Mouse (Mus musculus) testis, adult 2 months (tissue): Measurements from ENCODE around the gene Gpr176. TPM values are rescaled to one million over a fixed set of nuclear protein-coding genes. Genes with fewer than 3 reads are reported as not detected.

Experiments used
- H3K27ac ChIP-seq: fragments of 200-500 bp; 2 replicates; pipeline ENCODE4 v1.5.1; 2012; ENCODE audit warnings: low read depth, low read length; ENCODE audit not compliant: control insufficient read depth, insufficient read depth
- H3K27me3 ChIP-seq: fragments of 200-500 bp; 2 replicates; pipeline ENCODE4 v1.6.1; 2012; ENCODE audit warnings: mild to moderate bottlenecking, low read length, moderate library complexity; ENCODE audit not compliant: control insufficient read depth, insufficient read depth
- H3K36me3 ChIP-seq: fragments of 200-500 bp; 2 replicates; pipeline ENCODE4 v1.6.1; 2012; ENCODE audit warnings: mild to moderate bottlenecking, low read length; ENCODE audit not compliant: control insufficient read depth, insufficient read depth
- H3K4me1 ChIP-seq: fragments of 200-500 bp; 2 replicates; pipeline ENCODE4 v1.6.1; 2012; ENCODE audit warnings: low read length; ENCODE audit not compliant: control insufficient read depth, insufficient read depth
- H3K4me3 ChIP-seq: fragments of 200-500 bp; 2 replicates; pipeline ENCODE4 v1.5.1; 2012; ENCODE audit warnings: low read depth, mild to moderate bottlenecking, low read length, moderate library complexity, mixed read lengths; ENCODE audit not compliant: control insufficient read depth
- CTCF ChIP-seq: fragments of 200-500 bp; IDR thresholded peaks from 2 replicates; pipeline ENCODE4 v1.5.1; 2012; ENCODE audit warnings: low read depth, mild to moderate bottlenecking, inconsistent platforms, low read length, moderate library complexity; ENCODE audit not compliant: control insufficient read depth, insufficient read depth, insufficient replicate concordance
- POLR2A ChIP-seq: fragments of 200-500 bp; IDR thresholded peaks from 2 replicates; pipeline ENCODE4 v1.6.1; 2012; ENCODE audit warnings: low read depth, mild to moderate bottlenecking, inconsistent platforms, low read length, moderate library complexity; ENCODE audit not compliant: control insufficient read depth
- polyA plus RNA-seq: library from polyadenylated mRNA; depleted of rRNA; stranded (reverse); fragments of >200 nt; gene quantifications from 2 replicates; pipeline ENCODE4 v1.2.3, GENCODE M21; 2012; rRNA removed

The Gpr176 gene
- polyA plus RNA-seq, 1 experiment, result 0.32 TPM

DNA sequence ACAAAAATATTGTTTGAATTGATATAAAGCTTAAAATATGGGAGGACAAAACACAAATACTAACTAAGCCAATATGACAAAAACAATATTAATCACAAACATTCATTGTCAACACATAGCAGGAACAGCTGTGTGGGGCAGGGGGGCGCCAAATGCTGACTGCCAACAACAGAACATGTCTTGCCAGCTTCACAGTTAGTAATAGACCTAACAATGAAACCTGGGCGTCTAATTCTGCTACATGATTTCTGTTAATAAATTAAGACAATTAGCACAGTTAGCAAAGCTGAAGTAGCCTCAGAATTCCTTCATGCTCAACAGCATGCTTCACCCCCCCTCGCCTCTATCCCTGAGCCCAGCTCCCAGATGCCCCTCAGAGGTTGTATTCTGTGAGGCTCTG lies 137.6 kb downstream of the Gpr176 start:
- H3K4me3 ChIP-seq, result no peak overlapping the region
- no peaks in the 10 kb centered on the region for H3K27me3 ChIP-seq
- TF ChIP-seq CTCF, result no peak
- no peak for TF ChIP-seq POLR2A
- H3K27ac ChIP-seq, result no peak overlapping the region
- H3K4me1 ChIP-seq, result no peaks in the 10 kb centered on the region
- no peaks in the 10 kb centered on the region for H3K36me3 ChIP-seq

DNA sequence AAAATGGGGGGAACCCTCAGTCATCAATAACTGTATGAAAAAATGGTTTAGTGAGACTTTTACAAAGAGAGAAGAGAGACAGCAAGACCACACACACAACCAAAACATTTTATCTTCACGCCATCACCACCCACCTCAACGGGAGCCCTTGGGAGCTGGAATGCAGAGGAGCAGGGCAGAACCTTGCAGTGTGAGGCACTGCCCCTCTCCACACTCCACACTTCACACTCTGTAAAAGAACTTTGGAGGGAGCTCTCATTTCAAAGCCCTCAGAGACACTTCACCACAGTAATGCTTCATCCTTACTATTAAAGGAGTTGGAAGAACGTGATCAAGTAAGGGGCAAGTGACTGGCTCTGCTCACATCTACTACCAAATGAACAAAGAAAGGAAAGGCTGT lies 142.7 kb downstream of the Gpr176 start:
- H3K27ac ChIP-seq, result no peak overlapping the region
- TF ChIP-seq CTCF, result no peak
- no peak for TF ChIP-seq POLR2A
- H3K27me3 ChIP-seq, result no peaks in the 10 kb centered on the region
- no peaks in the 10 kb centered on the region for H3K4me1 ChIP-seq
- H3K36me3 ChIP-seq, result no peaks in the 10 kb centered on the region
- no peak overlapping the region for H3K4me3 ChIP-seq

- TF ChIP-seq CTCF (no peak), POLR2A (no peak)
- no peaks in the 10 kb centered on the region for H3K4me1 ChIP-seq
- H3K27me3 ChIP-seq, result no peaks in the 10 kb centered on the region
- H3K27ac ChIP-seq, result no peak overlapping the region
- H3K36me3 ChIP-seq, result no peaks in the 10 kb centered on the region
- no peak overlapping the region for H3K4me3 ChIP-seq
These were observed 144.6 kb downstream of the Gpr176 start for GRCm38 (mm10) chr2:118228486-118229079.

Other genes starting within 250 kb of the Gpr176 start
- 24.7 and 29.8 TPM in 2 replicates for gene Fsip1, start 116.5 kb downstream of the Gpr176 start, polyA plus RNA-seq
- 4.1 and 4.5 TPM in 2 replicates for gene Eif2ak4, start 15.2 kb upstream of the Gpr176 start, polyA plus RNA-seq
- gene Srp14, start 106.3 kb upstream of the Gpr176 start, polyA plus RNA-seq, result 159 and 160 TPM in 2 replicates
- 0.84 and 0.88 TPM in 2 replicates for gene Bmf, start 176.3 kb upstream of the Gpr176 start, polyA plus RNA-seq
- 18.4 and 20.0 TPM in 2 replicates for gene Bub1b, start 224.8 kb upstream of the Gpr176 start, polyA plus RNA-seq